Comparison of ENCODE assay signal across 19 mouse cellular contexts in genomic region chr10:39606434-39606833, GRCm38 (mm10). TPM values are rescaled to one million over a fixed set of nuclear protein-coding genes. Genes with fewer than 3 reads are reported as not detected.
DNase-seq lines count a peak whose midpoint lies in the region; ATAC-seq and TF ChIP-seq lines count a peak whose summit lies in the region.
"Had no signal": no experiment of that assay in that cellular context is flagged by ENCODE, and none has a peak within 500 bp of the region (broad histone marks: within the 10 kb centered on the region; RNA-seq: fewer than 3 reads in every experiment).

No protein-coding gene starts in this region.

- no peak overlapping the region for H3K4me2 ChIP-seq in midbrain, embryonic 11.5 days
- H3K4me2 ChIP-seq in midbrain, embryonic 16.5 days (ENCODE audit: low read length) = no peak overlapping the region
- no peak overlapping the region for H3K4me2 ChIP-seq in myocyte (ENCODE audit: low read depth)

- no peak for ATAC-seq in midbrain, embryonic 11.5 days (ENCODE audit: low FRiP score)
- no peak for ATAC-seq in midbrain, embryonic 16.5 days
- ATAC-seq: activated CD4-positive, CD25-positive, alpha-beta regulatory T cell, adult 4 months; CD4-positive, CD25-positive, alpha-beta regulatory T cell, adult 4 months; Patski had no signal

- TF ChIP-seq POLR2A in myocyte (IDR thresholded peaks at IDR 0.05; ENCODE audit: insufficient read length, low read depth) = no peak

- H3K36me3 ChIP-seq in midbrain, embryonic 11.5 days (ENCODE audit: control insufficient read depth, insufficient read depth, low read length) = no peaks in the 10 kb centered on the region
- no peaks in the 10 kb centered on the region for H3K36me3 ChIP-seq in midbrain, embryonic 16.5 days (ENCODE audit: control insufficient read depth, insufficient read depth, low read length)
- no peaks in the 10 kb centered on the region for H3K36me3 ChIP-seq in myocyte (ENCODE audit: control insufficient read depth, insufficient read depth)
- H3K36me3 ChIP-seq: G1E had no signal

- peak; percentile 73 for DNase-seq in midbrain, embryonic 11.5 days (ENCODE audit: low spot score, missing footprints)
- no peak for DNase-seq in gastrocnemius, postnatal 4 days (ENCODE audit: low spot score in 2 of 2)
- DNase-seq: adrenal gland, adult 2 months; adrenal gland, adult 8-10 months; adrenal gland, postnatal 10 days; adrenal gland, postnatal 14 days; adrenal gland, postnatal 25 days; adrenal gland, postnatal 36 days; B cell, adult 2 months; cerebellum, adult 11 months; cerebellum, adult 11-12 months; cerebellum, adult 18-20 months had no signal

- H3K27ac ChIP-seq in midbrain, embryonic 11.5 days (ENCODE audit: low read depth, low read length) = no peak overlapping the region
- H3K27ac ChIP-seq in midbrain, embryonic 16.5 days (ENCODE audit: low read length) = no peak overlapping the region

- peaks cover 3% of the 10 kb centered on the region; the same call in 1 of the 2 replicates for H3K9me3 ChIP-seq in midbrain, embryonic 11.5 days (ENCODE audit: control insufficient read depth, low read length)
- peaks cover 4% of the 10 kb centered on the region; the same call in 1 of the 2 replicates for H3K9me3 ChIP-seq in midbrain, embryonic 16.5 days (replicated peaks; ENCODE audit: control insufficient read depth, low read length, poor library complexity, severe bottlenecking)
- H3K9me3 ChIP-seq: G1E had no signal

- H3K27me3 ChIP-seq in midbrain, embryonic 11.5 days (ENCODE audit: control insufficient read depth, insufficient read depth, low read length) = no peaks in the 10 kb centered on the region
- no peaks in the 10 kb centered on the region for H3K27me3 ChIP-seq in midbrain, embryonic 16.5 days (ENCODE audit: control insufficient read depth, insufficient read depth, low read depth, low read length)
- H3K27me3 ChIP-seq in myocyte (ENCODE audit: control insufficient read depth, insufficient read depth, insufficient read length) = no peaks in the 10 kb centered on the region
- H3K27me3 ChIP-seq: CH12.LX, Patski had no signal

- H3K9ac ChIP-seq in midbrain, embryonic 11.5 days (ENCODE audit: low read length) = no peak overlapping the region
- H3K9ac ChIP-seq in midbrain, embryonic 16.5 days (ENCODE audit: low read depth, low read length) = no peak overlapping the region

- no peak overlapping the region for H3K4me3 ChIP-seq in midbrain, embryonic 11.5 days (ENCODE audit: low read depth, low read length)
- no peak overlapping the region for H3K4me3 ChIP-seq in midbrain, embryonic 16.5 days (ENCODE audit: low read depth, low read length)
- H3K4me3 ChIP-seq in myocyte = no peak overlapping the region

- no peaks in the 10 kb centered on the region for H3K4me1 ChIP-seq in midbrain, embryonic 11.5 days (ENCODE audit: control insufficient read depth, insufficient read depth, low read length)
- no peaks in the 10 kb centered on the region for H3K4me1 ChIP-seq in midbrain, embryonic 16.5 days (ENCODE audit: control insufficient read depth, insufficient read depth, low read length)

- WGBS in midbrain, embryonic 11.5 days = 91% methylated on average over 1 of the region's 1 CpGs
- 97% methylated on average over 1 of the region's 1 CpGs for WGBS in midbrain, embryonic 16.5 days

- H3ac ChIP-seq in myocyte (ENCODE audit: control insufficient read depth, insufficient read length) = no peak overlapping the region

- H3K79me2 ChIP-seq in myocyte (ENCODE audit: control insufficient read depth, insufficient read depth) = no peaks in the 10 kb centered on the region

TF ChIP-seq in myocyte, 11 proteins besides CTCF, POLR2A, EP300 and RAD21:
- no peak for TF ChIP-seq TCF3 (IDR thresholded peaks at IDR 0.05; ENCODE audit: insufficient read length, low read depth)
- TF ChIP-seq MYOD1 (IDR thresholded peaks at IDR 0.05; ENCODE audit: control insufficient read depth in 1 of 3, insufficient read length in 2 of 3, low read depth in 2 of 3) = peak; percentile 31 to 66 (median 37)
- TF ChIP-seq MYOG (IDR thresholded peaks at IDR 0.05; ENCODE audit: control insufficient read depth in 1 of 3, insufficient read depth in 1 of 3, insufficient read length in 2 of 3, low read depth in 2 of 3) = peak in 2 of 3 experiments; percentile 56 to 89
- TF ChIP-seq TCF12 (IDR thresholded peaks at IDR 0.05; ENCODE audit: insufficient read depth, poor library complexity, severe bottlenecking) = peak; percentile 22
- TF ChIP-seq POLR2AphosphoS2 (IDR thresholded peaks at IDR 0.05; ENCODE audit: insufficient read length, low read depth) = no peak
- TF ChIP-seq SRF (IDR thresholded peaks at IDR 0.05; ENCODE audit: control insufficient read depth, insufficient read length, low read depth) = no peak
- no peak for TF ChIP-seq USF1 (IDR thresholded peaks at IDR 0.05; ENCODE audit: low read depth)
- TF ChIP-seq E2F4 (IDR thresholded peaks at IDR 0.05; ENCODE audit: insufficient read depth) = no peak

RNA-seq across cellular contexts. Expression of gene Traf3ip2, which starts 6.3 kb away (rescaled TPM):
- polyA plus RNA-seq in midbrain, embryonic 11.5 days (2014; fragmentation: Nextera tagmentation; extraction: Ambion mirVana) = 3.9 TPM in 2 replicates
- 5.2 and 6.7 TPM in 2 replicates for polyA plus RNA-seq in midbrain, embryonic 16.5 days (2015; fragmentation: Nextera tagmentation; extraction: Ambion mirVana)
- polyA plus RNA-seq in myocyte (2012; fragmentation: generic; extraction: Trizol) = 4.2 TPM
- 1 to 10 TPM; 4.4 to 5.8 TPM for total RNA-seq in gastrocnemius, postnatal 4 days (2021)
